Mouse (Mus musculus): ENCODE results near the gene Phldb1. TPM values are rescaled to one million over a fixed set of nuclear protein-coding genes. Genes with fewer than 3 reads are reported as not detected.

Gene Phldb1
- polyA plus RNA-seq, 1 experiment: 19.0 TPM

GRCm38 (mm10) chr9:44648881-44649281, 86.1 kb downstream of the Phldb1 start:
- H3K36me3 ChIP-seq (ENCODE audit: control insufficient read depth, insufficient read depth, low read length, poor library complexity, severe bottlenecking): no peaks in the 10 kb centered on the region

DNA sequence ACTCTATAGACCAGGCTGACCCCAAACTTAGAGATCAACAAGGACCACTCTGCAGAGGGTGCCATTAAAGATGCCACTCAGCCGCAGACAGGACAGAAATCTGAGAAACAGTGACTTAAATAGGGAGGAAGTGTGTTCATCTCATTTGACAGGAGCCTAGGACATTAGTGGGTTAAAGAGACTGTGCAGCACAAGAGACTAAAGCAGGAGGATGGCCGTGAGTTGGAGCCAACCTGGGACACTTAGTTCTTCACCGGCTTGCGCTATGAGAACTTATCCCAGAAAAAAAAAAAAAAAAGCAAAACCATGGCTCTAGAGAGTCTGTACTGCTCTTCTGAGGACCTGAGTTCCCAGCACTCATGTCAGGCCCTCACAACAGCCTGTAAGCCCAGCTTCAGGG, 87.3 kb downstream of the Phldb1 start:
- no peak overlapping the region for H3K4me3 ChIP-seq (ENCODE audit: low read depth, low read length)
- H3K4me1 ChIP-seq (ENCODE audit: control insufficient read depth, insufficient read depth, low read length): peaks cover 2% of the 10 kb centered on the region

More at GRCm38 (mm10) chr9:44648881-44649281, 86.1 kb downstream of the Phldb1 start:
- Histone ChIP-seq H3K4me3 (ENCODE audit: low read depth, low read length) (no peak overlapping the region), H3K9ac (ENCODE audit: low read depth, poor library complexity, severe bottlenecking) (no peak overlapping the region), H3K27me3 (ENCODE audit: control insufficient read depth, insufficient read depth, low read length, poor library complexity, severe bottlenecking) (no peaks in the 10 kb centered on the region), H3K4me1 (ENCODE audit: control insufficient read depth, insufficient read depth, low read length) (peaks cover 2% of the 10 kb centered on the region), H3K27ac (ENCODE audit: insufficient read depth, low read length) (no peak overlapping the region), H3K9me3 (replicated peaks; ENCODE audit: control insufficient read depth, insufficient read depth, low read length, poor library complexity, severe bottlenecking) (no peaks in the 10 kb centered on the region)
- TF ChIP-seq POLR2A (IDR thresholded peaks at IDR 0.05; ENCODE audit: insufficient read depth, low read length) (no peak), EP300 (IDR thresholded peaks at IDR 0.05; ENCODE audit: insufficient read depth, low read depth, low read length) (no peak), CTCF (IDR thresholded peaks at IDR 0.05; ENCODE audit: low read depth, low read length) (no peak)

DNA sequence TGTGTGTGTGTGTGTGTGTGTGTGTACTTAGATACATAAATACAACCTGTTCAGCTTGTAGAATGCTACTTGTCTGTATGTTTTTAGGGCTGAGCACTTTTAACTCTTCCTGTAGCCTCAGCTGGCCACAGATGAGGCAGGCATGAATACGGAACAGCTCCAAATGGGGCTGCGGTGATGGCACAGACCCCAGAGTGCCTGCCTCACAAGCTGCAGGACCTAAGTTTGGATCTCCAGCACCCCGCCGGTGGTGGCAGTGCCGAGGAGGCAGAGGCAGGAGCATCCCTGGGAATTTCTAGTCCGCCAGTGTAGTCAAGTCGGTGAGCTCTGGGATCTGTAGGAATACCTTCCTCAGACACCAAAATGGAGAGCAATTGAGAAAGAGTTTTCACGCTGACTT, 88.0 kb downstream of the Phldb1 start:
- Histone ChIP-seq H3K36me3 (ENCODE audit: control insufficient read depth, insufficient read depth, low read length, poor library complexity, severe bottlenecking) (no peaks in the 10 kb centered on the region), H3K4me3 (ENCODE audit: low read depth, low read length) (no peak overlapping the region), H3K27ac (ENCODE audit: insufficient read depth, low read length) (no peak overlapping the region), H3K9me3 (replicated peaks; ENCODE audit: control insufficient read depth, insufficient read depth, low read length, poor library complexity, severe bottlenecking) (no peaks in the 10 kb centered on the region), H3K27me3 (ENCODE audit: control insufficient read depth, insufficient read depth, low read length, poor library complexity, severe bottlenecking) (no peaks in the 10 kb centered on the region), H3K4me1 (ENCODE audit: control insufficient read depth, insufficient read depth, low read length) (peaks cover 2% of the 10 kb centered on the region), H3K9ac (ENCODE audit: low read depth, poor library complexity, severe bottlenecking) (no peak overlapping the region)
- TF ChIP-seq EP300 (IDR thresholded peaks at IDR 0.05; ENCODE audit: insufficient read depth, low read depth, low read length) (no peak), POLR2A (IDR thresholded peaks at IDR 0.05; ENCODE audit: insufficient read depth, low read length) (no peak), CTCF (IDR thresholded peaks at IDR 0.05; ENCODE audit: low read depth, low read length) (no peak)

More for the DNA sequence above, 87.3 kb downstream of the Phldb1 start:
- H3K9ac ChIP-seq (ENCODE audit: low read depth, poor library complexity, severe bottlenecking): no peak overlapping the region
- H3K27ac ChIP-seq (ENCODE audit: insufficient read depth, low read length): no peak overlapping the region
- no peaks in the 10 kb centered on the region for H3K27me3 ChIP-seq (ENCODE audit: control insufficient read depth, insufficient read depth, low read length, poor library complexity, severe bottlenecking)
- no peaks in the 10 kb centered on the region for H3K36me3 ChIP-seq (ENCODE audit: control insufficient read depth, insufficient read depth, low read length, poor library complexity, severe bottlenecking)
- H3K9me3 ChIP-seq (replicated peaks; ENCODE audit: control insufficient read depth, insufficient read depth, low read length, poor library complexity, severe bottlenecking): no peaks in the 10 kb centered on the region
- TF ChIP-seq CTCF (IDR thresholded peaks at IDR 0.05; ENCODE audit: low read depth, low read length): no peak
- no peak for TF ChIP-seq EP300 (IDR thresholded peaks at IDR 0.05; ENCODE audit: insufficient read depth, low read depth, low read length)
- TF ChIP-seq POLR2A (IDR thresholded peaks at IDR 0.05; ENCODE audit: insufficient read depth, low read length): no peak

- no peaks in the 10 kb centered on the region for H3K9me3 ChIP-seq (replicated peaks; ENCODE audit: control insufficient read depth, insufficient read depth, low read length, poor library complexity, severe bottlenecking)
- no peak overlapping the region for H3K27ac ChIP-seq (ENCODE audit: insufficient read depth, low read length)
- H3K4me1 ChIP-seq (ENCODE audit: control insufficient read depth, insufficient read depth, low read length): peaks cover 2% of the 10 kb centered on the region
- no peaks in the 10 kb centered on the region for H3K27me3 ChIP-seq (ENCODE audit: control insufficient read depth, insufficient read depth, low read length, poor library complexity, severe bottlenecking)
- H3K36me3 ChIP-seq (ENCODE audit: control insufficient read depth, insufficient read depth, low read length, poor library complexity, severe bottlenecking): no peaks in the 10 kb centered on the region
- TF ChIP-seq CTCF (IDR thresholded peaks at IDR 0.05; ENCODE audit: low read depth, low read length) (no peak), POLR2A (IDR thresholded peaks at IDR 0.05; ENCODE audit: insufficient read depth, low read length) (no peak)
- H3K9ac ChIP-seq (ENCODE audit: low read depth, poor library complexity, severe bottlenecking): no peak overlapping the region
- peak overlapping the region; percentile 11; the same call in 1 of the 2 replicates for H3K4me3 ChIP-seq (ENCODE audit: low read depth, low read length)
Observed at GRCm38 (mm10) chr9:44646366-44646765, 88.6 kb downstream of the Phldb1 start.

DNA sequence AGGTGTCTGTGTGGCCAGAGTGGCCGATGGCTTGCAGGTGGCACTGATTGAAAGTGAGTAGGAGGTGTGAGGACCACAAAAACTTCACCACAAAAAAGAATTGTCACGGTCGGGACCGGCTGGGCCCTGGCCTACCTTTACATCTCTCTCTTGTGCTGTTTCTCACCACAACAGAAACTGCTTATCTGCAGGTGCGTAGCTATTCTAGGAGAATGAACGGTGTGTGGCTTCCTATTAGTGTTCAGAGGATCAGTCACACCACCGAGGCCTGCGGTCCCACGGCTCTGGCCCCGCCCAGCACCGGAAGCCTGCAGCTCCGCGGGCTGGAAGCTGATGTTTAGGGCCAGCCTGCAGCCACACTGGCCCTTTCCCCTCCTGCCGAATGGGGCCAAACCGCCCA, 89.1 kb downstream of the Phldb1 start:
- H3K36me3 ChIP-seq (ENCODE audit: control insufficient read depth, insufficient read depth, low read length, poor library complexity, severe bottlenecking): no peaks in the 10 kb centered on the region
- peak overlapping the region; percentile 11; the same call in 1 of the 2 replicates for H3K4me3 ChIP-seq (ENCODE audit: low read depth, low read length)
- TF ChIP-seq EP300 (IDR thresholded peaks at IDR 0.05; ENCODE audit: insufficient read depth, low read depth, low read length): no peak
- no peak for TF ChIP-seq POLR2A (IDR thresholded peaks at IDR 0.05; ENCODE audit: insufficient read depth, low read length)
- H3K4me1 ChIP-seq (ENCODE audit: control insufficient read depth, insufficient read depth, low read length): peaks cover 2% of the 10 kb centered on the region
- H3K27me3 ChIP-seq (ENCODE audit: control insufficient read depth, insufficient read depth, low read length, poor library complexity, severe bottlenecking): no peaks in the 10 kb centered on the region
- H3K9me3 ChIP-seq (replicated peaks; ENCODE audit: control insufficient read depth, insufficient read depth, low read length, poor library complexity, severe bottlenecking): no peaks in the 10 kb centered on the region
- no peak overlapping the region for H3K27ac ChIP-seq (ENCODE audit: insufficient read depth, low read length)
- no peak overlapping the region for H3K9ac ChIP-seq (ENCODE audit: low read depth, poor library complexity, severe bottlenecking)

DNA sequence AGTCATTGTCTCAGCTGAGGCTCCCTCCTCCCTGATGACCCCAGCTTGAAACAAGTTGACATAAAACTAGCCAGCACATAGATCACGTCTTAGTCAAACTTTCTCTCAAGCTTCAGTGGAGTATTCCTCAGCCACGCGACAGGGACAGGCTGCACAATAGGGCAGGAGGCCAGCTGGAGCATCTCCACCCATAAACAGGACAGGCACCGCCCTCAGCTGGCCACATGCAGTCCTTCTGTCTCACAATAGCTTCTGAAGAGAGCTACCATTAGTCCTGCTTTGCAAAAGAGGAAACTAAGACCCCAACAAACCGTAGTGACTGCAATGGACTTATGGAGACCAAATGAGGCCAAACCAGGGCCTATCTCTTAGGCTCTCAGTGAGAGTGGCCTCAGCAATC, 89.5 kb downstream of the Phldb1 start:
- H3K4me1 ChIP-seq (ENCODE audit: control insufficient read depth, insufficient read depth, low read length): peaks cover 2% of the 10 kb centered on the region
- no peak for TF ChIP-seq POLR2A (IDR thresholded peaks at IDR 0.05; ENCODE audit: insufficient read depth, low read length)
- peak; percentile 26 for TF ChIP-seq CTCF (IDR thresholded peaks at IDR 0.05; ENCODE audit: low read depth, low read length)
- H3K27ac ChIP-seq (ENCODE audit: insufficient read depth, low read length): no peak overlapping the region
- no peak overlapping the region for H3K4me3 ChIP-seq (ENCODE audit: low read depth, low read length)
- H3K9me3 ChIP-seq (replicated peaks; ENCODE audit: control insufficient read depth, insufficient read depth, low read length, poor library complexity, severe bottlenecking): no peaks in the 10 kb centered on the region
- H3K27me3 ChIP-seq (ENCODE audit: control insufficient read depth, insufficient read depth, low read length, poor library complexity, severe bottlenecking): no peaks in the 10 kb centered on the region
- no peak overlapping the region for H3K9ac ChIP-seq (ENCODE audit: low read depth, poor library complexity, severe bottlenecking)
- H3K36me3 ChIP-seq (ENCODE audit: control insufficient read depth, insufficient read depth, low read length, poor library complexity, severe bottlenecking): no peaks in the 10 kb centered on the region

Data from ES-Bruce4 (cell line).